Mouse (Mus musculus) ZHBTc4 (cell line): ENCODE results near the gene Arhgef5.

ENCODE experiments used
- DNase-seq: peaks from one replicate; pipeline ENCODE4 v3.0.0-alpha.2; 2011; ENCODE audit warnings: low read depth, low spot score

Arhgef5 gene

DNA sequence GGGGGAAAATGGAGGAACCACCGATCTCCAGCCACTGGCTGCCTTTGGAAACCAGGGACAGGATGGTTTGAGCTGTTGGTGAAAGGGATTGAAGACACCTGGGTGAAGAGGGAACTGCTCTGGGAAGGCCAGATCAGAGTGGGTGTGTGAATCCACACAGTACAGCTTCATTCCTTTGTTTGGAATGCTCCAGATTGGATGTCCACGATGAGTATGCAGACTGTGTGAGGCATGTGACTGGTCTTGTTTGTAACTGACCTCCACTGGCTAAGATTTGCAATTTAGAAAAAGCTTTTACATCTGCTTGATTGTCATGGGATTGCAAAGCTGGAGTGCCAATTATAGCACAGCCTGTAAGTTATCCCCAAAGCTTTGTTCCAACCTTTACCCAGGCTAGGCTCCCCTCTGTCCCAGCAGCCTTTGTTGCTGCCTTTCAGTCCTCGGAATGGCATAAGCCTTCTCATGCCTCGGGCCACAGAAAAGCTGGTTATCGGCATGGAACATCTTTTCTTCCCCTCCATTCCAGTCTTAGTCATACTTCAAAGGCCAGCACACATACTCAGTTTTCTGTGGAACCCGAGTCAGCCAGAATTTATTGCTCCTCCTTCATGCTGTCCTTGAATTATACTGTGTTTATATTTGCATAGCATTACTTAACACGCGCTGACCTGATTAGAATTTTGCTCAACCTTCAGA lies 47.7 kb downstream of the Arhgef5 start:
- no peak for DNase-seq

- no peak for DNase-seq
Observed at GRCm38 (mm10) chr6:43333479-43333878, 68.1 kb downstream of the Arhgef5 start.

DNA sequence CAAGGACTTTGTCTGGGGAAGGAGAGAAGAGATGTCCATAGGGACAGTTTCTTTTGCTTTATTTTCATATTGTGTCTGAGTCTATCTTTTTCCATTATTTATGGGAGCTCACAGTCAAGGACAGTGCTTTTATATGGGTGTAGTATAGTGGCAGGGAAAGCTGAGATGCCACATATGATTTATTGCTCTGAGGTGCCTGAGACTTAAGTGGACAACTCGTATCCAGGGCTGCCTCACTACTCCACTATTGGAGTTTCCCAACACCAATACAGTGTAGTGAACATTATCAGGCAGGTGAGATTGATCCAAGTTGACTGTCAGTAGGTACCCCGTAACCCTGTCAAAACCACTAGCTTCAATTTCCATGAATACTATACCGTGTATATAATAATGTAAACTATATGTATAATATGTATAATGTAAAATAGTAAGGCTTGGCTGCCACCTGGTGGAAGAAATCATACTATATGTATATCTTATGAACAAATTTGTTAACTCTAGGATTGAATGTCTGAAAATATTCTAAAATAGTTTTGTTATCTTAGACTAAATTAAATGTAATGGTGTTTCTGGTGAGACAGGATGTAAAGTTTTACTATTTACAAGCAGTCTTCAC lies 70.3 kb downstream of the Arhgef5 start:
- DNase-seq = no peak

DNA sequence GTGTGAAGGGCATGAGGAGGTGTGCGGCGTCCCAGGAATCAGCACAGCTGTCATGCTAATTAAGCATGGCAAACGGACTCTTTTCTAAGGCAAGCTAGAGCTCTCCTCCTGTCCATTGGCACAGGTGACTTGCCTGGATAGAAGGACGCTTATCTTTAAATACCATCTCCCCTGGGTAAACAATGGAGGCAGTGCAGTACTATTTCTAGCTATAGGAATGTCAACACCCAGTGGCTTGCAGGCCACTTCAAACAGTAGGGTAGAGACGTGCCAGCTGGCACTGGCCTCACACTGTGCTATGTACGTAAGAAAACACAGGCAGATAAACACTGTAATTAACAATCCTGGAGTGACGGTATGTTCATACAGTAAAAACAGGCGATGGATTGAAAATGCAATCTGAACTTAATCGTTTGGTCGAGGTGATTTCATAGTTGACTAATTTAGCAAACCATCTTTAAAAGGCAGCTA lies 72.1 kb downstream of the Arhgef5 start:
- DNase-seq = no peak

DNA sequence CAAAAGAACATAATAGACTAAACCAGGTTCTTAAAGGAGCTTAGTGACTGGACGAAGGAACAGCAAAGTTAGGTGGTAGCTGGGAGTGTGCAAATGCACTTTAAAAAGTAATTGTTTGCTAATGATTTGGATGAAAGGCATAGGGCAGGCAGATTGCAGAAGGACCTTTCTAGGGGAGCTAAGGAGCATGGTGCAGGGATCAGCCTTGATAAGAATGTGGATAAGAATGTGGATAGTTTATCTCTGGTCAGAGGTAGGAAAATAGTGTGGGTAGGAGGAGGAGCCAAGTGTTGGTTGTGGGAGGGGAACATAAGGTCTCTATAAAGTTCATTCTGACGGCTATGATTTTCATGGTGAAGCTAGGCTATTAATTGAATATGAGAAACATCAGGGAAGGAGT lies 73.4 kb downstream of the Arhgef5 start:
- DNase-seq = no peak
